Mouse (Mus musculus): ENCODE measurements around the gene Jsrp1. TPM values are rescaled to one million over a fixed set of nuclear protein-coding genes. Genes with fewer than 3 reads are reported as not detected.

The Jsrp1 gene
- total RNA-seq, 2 experiments from 2014 or later = 5.5 to 5.6 TPM

DNA sequence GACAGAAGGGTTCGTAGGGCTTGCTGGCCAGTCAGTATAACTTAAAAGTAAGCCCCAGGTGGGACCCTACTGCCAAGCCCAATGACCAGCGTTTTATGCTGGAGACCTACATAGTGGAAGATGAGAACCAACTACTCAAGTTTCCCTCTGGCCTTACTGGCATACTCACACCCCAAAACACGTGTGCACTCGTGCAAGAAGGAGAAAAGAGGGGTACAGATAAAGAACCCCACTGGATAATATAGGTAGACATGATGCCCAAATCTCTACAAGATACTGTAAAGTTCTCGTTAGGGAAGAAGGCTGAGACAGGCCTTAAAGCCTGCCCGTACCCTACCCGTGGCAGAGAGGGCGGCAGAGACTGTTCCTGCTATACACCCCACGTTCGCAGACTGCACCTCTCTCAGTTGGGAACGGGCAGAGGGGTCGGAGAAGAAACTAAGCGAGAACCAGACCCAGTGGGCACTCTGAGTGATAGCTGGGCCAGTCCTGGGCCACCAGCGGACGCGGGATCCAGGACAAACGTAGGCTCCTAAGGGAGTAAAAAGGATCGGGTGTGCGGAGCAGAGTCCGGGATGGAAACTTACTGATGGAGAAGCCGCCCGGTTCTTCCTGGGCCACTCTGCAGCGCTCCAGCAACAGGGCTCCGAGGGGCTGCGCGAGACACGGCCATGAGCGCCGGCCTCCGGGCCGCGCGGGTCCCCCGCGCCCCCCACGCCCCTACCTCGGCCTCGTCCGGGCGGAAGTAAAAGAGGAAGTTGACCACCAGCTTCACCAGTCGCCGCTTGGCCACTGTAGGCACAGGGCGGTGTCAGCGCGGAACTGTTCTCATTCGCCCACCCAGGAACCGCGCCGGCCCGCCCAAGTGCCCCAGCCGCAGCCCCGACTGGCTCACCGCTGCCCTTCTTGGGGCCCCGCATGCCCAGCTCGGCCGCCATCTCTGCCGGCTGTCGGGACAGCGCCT is 15.8 kb downstream of the Jsrp1 start:
- intact Hi-C loops (cut with DNase I) = no loop called here
- DNase-seq (ENCODE audit: low spot score in 2 of 2) = no peak

DNA sequence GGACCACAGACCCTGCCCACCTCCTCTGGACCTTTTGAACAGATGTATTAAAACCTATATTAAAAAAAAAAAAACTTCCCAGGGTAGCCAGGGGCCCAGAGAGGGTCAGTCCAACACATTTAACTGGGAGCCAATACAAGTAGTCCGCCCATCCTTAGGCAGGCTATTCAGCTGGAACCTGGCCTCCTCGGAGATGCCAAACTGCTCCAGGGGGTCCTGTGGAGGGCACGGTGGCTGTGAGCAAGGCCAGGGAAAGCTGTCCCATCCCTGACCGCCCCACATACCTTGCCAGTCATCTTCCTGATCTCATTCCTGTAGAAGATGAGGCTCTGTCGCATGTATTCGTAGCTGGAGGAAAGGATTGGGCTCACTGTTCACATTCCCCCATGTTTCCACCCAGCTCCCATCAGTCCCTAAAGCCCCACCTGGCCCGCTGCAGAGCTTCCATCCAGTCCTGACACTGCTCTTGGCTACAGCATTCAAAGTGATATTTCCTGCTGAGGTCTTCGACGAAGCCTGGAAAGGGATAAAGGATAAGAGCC is 16.9 kb downstream of the Jsrp1 start:
- DNase-seq (ENCODE audit: low spot score in 2 of 2) = no peak
- intact Hi-C loops (cut with DNase I) = no loop called here

DNA sequence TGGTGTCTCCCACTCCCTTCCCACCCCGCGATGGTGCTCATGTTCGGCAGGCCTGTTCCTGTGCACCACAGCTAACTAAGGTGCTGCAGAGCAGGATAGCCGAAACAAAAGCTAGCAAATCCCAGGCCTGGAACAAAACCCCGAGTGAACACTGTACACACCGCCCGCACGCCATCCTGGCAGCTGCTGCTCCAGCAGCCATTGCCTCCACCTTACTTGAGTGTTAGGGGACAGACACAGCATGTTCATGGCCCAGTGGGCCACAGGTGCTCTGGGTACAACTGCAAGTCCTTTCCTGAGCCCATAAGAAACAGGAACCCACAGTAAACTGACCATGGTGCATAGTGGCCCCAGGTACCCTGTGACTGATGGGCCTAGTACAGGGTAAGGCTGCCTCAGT is 18.5 kb downstream of the Jsrp1 start:
- intact Hi-C loops (cut with DNase I) = no loop called here
- DNase-seq (ENCODE audit: low spot score in 2 of 2) = no peak

DNA sequence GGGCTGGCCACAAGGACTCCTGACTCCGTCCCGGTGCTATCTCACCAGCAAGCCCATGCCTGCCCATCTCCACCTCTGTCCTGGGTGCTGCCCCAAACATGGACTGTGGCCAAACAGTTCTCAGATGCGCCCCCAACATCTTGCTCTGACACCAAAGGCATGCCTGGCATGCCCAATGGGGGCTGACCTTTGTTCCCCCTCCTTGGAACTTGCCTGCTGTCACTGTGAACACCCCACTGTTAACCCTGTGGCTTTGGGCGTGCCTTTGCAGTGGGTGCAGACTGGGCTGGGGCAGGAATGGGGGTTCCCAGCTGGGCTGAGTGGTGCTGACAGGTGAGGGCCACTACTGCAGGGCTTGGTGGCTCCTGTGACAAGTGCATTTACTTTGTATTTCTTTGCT is 19.5 kb downstream of the Jsrp1 start:
- intact Hi-C loops (cut with DNase I) = no loop called here
- DNase-seq (ENCODE audit: low spot score in 2 of 2) = no peak

DNA sequence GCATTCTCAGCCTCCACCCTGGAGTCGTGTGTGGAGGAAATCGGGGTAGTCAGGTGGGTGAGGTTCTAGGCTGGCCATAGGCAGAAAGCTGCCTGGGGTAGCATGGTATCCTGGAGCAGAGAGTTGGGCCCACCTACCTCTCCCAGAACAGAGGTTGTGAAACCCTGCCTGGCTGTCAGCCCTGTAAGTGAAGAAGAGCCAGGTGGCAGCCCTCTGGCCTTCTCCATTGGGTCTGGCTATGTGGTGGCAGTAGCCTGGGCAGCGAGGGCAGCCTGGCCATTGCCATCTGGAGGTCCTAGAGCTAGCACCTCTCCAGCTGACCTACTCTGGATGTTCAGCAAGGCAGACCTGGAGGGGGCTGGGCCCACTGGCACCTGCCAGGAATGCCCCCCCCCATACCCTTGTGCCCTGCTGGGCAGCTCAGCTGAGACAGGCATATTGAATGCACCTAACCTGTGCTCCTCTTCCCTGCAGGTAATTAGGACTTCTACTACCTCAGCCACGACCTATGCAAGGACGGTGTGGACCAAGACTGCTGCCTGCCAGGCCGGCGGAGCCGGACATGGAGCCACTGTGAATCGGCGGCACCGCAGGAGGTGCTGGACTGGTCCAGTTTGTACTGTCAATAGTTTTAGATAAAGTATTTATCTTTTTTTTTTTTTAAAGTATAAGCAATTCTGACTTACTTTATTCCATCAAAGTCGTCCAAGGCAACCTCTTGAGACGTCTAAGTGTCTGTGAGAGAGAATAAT is 20.1 kb downstream of the Jsrp1 start:
- DNase-seq (ENCODE audit: low spot score in 2 of 2) = no peak
- intact Hi-C loops (cut with DNase I) = no loop called here

DNA sequence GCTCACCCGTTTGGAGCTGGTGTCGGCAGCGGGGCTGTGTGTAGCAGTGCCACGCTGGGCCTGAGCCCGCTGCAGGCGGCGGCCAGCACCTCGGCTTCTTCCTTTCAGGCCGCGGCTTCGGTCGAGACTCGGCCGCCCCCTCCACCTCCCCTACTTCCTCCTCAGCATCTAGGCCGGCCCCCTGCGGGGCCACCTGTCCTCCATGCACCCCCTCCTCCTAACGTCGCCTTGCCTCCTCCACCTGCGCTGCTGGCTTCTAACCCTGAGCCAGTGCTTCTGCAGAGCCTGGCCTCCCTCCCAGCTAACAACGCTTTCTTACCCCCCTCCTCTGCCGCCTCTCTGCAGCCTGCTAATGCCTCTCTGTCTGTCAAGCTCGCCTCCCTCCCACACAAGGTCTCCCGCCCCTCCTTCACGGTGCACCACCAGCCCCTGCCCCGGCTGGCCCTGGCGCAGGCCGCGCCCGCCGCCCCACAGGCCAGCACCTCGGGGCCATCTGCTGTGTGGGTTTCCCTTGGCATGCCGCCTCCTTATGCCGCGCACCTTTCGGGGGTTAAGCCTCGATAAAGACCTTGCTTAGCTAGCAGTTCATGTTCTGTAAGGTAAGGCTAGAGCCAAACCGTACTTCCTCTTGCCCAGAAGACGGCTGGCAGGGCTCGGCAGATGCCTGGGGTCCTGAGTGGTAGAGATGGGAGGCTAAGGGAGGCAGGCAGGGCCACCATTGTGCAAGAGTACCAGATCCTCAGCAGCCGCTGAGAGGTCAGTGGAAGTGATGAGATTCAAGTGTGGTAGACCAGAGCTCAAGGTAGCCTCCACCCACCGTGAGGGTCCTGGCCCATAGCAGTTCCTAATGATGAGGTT is 20.9 kb downstream of the Jsrp1 start:
- peak in 1 of 2 experiments; percentile 45 for DNase-seq (ENCODE audit: low spot score in 2 of 2)
- intact Hi-C loops (cut with DNase I) = no loop called here

DNA sequence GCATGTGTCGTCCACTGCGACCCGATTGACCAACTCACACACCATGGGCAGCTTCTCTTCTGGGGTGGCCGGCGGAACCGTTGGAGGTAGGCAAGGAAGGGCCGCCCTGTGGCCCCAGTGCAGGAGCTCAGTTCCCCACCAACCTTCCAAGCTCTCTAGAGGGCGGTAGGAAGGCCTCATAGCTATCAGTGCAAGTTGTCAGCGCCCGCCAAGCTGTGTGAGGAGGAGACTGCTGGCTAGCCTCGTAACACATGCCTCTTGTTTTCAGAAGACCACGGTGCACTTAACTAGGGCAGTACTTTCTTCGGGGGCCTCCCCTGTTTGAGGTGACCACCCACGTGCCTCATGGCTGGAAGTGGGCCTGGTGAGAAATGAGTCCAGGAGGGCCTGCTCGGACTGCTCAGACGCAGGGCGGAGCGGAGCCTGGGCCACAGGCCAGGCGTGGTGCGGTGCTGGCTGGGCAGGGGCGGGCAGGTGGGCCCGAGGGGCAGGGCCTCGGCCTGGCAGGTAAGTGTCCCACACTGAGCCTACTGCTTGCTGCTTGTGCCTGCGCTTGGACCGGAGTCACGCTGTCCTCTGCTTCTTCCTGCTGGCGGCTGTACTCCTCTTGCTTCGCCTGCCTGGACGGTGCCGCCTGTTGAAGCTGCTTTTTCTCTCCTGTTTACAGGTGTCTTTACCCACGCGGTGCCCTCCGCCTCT is 21.7 kb downstream of the Jsrp1 start:
- intact Hi-C loops (cut with DNase I) = no loop called here
- DNase-seq (ENCODE audit: low spot score in 2 of 2) = peak; percentile 40 to 67

DNA sequence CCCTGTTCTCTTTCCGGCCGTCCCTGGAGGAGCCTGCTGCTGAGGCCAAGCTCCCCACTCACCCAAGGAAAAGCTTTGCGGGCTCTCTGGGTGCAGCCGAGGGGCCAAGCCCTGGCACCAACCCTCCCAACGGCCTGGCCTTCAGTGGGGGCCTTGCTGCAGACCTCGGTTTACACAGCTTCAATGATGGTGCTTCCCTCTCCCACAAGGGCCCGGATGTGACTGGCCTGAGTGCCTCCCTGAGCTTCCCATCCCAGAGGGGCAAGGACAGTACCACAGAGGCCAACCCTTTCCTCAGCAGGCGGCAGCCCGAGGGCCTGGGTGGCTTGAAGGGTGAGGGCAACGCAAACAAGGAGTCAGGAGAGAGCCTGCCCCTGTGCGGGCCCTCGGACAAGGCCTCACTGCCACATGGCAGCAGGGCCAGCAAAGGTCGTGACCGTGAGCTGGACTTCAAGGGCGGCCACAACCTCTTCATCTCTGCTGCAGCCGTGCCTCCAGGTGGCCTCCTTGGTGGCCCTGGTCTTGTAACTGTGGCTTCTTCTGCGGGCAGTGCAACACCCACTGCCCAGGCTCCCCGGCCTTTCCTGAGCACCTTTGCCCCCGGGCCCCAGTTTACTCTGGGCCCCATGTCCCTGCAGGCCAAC is 22.4 kb downstream of the Jsrp1 start:
- intact Hi-C loops (cut with DNase I) = no loop called here
- DNase-seq (ENCODE audit: low spot score in 2 of 2) = no peak

DNA sequence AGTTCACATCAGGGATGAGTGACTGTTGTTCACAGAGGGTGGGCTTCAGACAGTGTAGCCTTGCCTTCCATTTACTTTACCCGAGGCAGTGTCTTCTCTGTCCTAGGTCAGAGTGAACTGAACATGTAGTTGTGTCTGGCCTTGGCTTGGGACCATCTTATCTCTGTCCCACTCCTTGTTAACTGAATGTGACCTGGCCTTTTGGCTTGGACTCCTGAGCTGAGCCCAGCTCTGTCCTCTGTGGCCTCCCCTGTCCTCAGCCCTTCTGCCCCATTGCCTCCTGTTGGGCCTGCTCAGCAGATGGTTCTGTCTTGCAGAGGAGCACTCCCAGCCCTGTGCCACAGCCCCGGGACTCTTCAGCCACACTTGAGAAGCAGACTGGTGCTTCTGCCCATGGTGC is 25.8 kb downstream of the Jsrp1 start:
- intact Hi-C loops (cut with DNase I) = no loop called here
- DNase-seq (ENCODE audit: low spot score in 2 of 2) = no peak

DNA sequence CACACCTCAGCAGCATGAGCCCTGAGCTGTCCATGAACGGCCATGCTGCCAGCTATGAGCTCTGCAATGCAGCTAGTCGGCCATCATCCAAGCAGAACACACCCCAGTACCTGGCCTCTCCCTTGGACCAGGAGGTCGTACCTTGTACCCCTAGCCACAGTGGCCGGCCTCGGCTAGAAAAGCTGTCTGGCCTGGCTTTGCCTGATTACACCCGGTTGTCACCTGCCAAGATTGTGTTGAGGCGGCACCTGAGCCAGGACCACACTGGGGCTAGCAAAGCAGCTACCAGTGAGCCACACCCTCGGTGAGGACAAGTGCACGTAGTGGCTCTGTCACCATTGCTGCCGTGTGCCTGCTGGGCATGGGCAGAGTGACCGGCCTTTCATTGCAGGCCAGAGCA is 27.3 kb downstream of the Jsrp1 start:
- intact Hi-C loops (cut with DNase I) = no loop called here
- no peak for DNase-seq (ENCODE audit: low spot score in 2 of 2)

DNA sequence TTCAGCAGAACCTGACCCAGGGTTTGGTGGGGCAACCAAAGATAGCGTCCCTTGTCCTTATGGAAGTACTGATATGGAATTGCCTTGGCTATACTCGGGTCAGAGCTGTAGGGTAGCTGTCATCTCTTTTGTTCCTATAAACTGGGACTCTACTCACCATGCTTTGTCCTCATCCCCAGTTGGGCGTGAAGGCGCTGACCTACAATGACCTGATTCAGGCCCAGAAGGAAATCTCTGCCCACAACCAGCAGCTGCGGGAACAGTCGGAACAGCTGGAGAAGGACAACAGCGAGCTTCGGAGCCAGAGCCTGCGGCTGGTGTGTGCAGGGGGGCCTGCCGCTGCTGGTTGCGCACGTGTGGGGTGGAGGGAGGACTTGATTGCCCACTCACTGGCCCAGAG is 28.4 kb downstream of the Jsrp1 start:
- intact Hi-C loops (cut with DNase I) = loop anchor here (5.0 kb wide), 1 partner anchor 38 kb away; no protein-coding TSS in a partner anchor
- DNase-seq (ENCODE audit: low spot score in 2 of 2) = no peak

DNA sequence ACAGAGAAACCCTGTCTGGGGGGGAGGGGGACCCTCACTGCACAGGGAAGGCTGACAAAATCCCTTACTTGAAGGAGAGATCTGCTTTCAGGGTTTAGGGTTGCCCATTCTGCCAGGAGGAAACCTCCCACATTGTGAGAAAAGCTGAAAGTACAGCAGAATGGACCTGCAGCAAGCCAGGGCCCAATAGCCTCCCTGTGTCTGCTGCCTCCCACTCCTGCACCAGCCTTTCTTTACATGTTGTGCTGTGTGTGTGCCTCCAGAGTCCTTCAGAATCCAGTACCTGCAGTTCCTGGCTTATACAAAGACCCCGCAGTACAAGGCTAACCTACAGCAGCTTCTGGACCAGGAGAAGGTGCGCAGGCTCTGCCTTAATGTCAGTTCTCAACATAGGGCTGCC is 29.0 kb downstream of the Jsrp1 start:
- DNase-seq (ENCODE audit: low spot score in 2 of 2) = peak in 1 of 2 experiments; percentile 53
- intact Hi-C loops (cut with DNase I) = loop anchor here (5.0 kb wide), 1 partner anchor 37 kb away; no protein-coding TSS in a partner anchor

DNA sequence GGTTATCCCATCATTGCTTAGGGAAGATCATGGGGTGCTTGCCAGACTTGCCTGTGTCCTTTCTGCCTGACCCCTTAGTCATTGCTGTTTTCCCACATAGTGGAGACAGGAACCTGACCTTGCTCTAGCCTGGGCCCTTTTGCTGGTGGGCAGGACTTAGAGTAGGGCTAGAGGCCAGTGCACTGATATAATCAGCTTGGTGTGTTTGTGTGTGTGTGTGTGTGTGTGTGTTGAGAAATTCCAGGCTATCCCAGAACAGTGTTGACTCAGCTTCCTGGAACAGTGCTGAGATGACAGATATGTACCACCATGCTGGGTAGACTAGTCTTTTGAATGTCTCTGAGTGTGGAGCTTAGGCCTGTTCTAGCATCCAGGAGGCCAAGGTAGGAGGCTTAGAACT is 33.7 kb downstream of the Jsrp1 start:
- DNase-seq (ENCODE audit: low spot score in 2 of 2) = no peak
- intact Hi-C loops (cut with DNase I) = no loop called here

DNA sequence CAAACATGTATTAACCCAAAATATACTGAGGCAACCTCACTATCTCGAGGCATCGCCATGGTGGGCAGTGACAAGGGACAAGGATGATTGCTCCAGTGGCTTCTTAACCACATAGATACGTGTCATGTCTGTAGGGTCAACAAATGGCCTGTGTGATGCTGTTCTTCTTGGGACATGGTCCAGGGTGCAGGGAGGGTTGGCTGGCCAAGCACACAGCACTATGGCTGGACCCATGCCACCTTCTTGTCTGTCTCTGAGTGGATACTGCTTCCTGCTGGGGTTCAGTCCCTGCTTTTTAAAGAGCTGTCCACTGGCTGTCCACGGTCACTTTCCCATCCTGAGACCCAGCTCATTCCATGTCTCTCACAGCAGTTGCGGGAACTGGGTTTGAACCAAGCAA is 36.2 kb downstream of the Jsrp1 start:
- intact Hi-C loops (cut with DNase I) = no loop called here

DNA sequence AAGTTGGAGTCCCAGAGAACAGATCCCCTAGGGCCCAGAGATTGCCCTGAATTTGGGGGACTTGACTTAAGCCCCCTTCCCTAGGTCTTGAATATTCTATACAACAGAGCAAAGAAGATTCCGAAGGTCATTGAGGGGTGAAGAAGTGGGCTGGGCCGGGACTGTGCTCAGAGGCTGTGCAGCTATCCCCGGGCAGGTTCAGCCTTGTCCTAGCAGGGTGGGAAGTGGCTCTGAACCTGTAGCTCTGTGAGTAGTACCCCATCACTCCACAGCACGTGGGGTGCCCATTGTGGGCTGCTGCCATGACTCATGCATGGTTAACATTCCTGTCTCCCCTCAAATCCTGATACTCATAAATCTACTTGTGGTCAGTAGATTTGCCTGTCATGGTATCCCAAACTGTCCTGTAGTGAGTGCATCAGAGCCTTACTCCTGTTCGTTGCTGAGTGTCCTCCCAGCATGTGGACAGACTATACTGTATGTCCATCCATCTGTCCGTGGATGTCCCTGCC is 36.9 kb downstream of the Jsrp1 start:
- intact Hi-C loops (cut with DNase I) = no loop called here

More for the DNA sequence above, 36.2 kb downstream of the Jsrp1 start:
- no peak for DNase-seq (ENCODE audit: low spot score in 2 of 2)

DNA sequence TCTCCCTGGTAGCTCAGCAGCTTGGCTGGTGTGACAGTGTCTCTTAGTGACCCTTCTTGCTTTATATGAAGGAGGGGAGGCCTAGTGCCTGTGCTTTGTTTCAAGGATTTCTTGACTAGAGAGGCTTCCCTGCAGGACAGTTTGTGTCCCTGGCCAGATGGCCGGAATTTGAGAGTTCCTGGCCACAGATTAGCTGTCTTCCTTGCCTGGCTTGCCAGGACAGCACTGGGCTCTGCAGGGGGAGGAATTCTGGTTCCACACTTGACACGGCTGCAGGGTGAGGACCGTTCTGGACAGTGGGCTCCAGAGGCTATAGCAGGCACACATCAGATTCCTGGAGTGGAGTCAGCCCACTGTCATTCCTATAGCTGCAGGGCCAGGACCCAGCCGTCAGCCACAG is 37.6 kb downstream of the Jsrp1 start:
- no peak for DNase-seq (ENCODE audit: low spot score in 2 of 2)
- intact Hi-C loops (cut with DNase I) = loop anchor here (2.0 kb wide), 1 partner anchor 21 kb away; the partner anchor contains the start of gene Dot1l

More for the DNA sequence above, 36.9 kb downstream of the Jsrp1 start:
- no peak for DNase-seq (ENCODE audit: low spot score in 2 of 2)

DNA sequence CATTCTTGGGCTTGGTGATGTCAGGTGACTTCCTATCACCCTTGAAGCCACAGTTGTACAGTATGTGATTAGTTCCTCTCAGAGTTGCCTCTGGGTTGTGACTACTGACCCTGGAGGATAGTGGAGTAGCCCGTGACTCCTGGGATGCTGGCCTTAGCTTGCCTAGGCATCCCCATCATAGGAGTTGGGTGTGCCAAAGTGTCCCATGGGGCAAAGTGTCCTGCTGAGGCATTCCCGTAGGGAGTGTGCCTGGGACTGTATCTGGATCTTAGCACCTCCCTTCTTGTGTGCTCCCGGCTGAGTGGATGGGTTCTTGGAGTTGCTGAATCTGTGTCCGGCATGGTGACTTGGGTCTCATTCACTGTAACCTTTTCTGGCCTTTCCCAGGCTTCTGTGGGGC is 38.3 kb downstream of the Jsrp1 start:
- intact Hi-C loops (cut with DNase I) = loop anchor here (2.0 kb wide), 1 partner anchor 20 kb away; the partner anchor contains the start of gene Dot1l
- no peak for DNase-seq (ENCODE audit: low spot score in 2 of 2)

DNA sequence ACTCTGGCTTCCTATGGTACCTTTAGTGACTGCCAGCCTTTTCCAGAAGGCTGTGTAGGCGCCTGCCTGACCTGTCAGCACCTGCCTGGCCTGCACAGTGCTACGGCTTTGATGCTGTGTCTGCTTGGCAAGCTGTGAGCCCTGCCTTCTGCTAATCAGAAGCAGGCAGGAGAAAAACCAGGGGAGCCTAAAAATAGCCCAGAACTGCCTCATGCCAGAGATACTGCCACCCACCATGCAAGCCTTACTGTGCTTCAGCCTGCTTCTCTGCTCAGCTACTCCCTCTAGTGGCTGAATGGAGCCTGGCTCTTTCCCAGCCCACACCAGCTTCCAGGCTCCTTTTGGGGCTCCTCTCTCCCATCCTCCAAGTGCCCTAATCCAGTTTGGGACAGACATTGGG is 38.7 kb downstream of the Jsrp1 start:
- intact Hi-C loops (cut with DNase I) = loop anchor here (2.0 kb wide), 1 partner anchor 20 kb away; the partner anchor contains the start of gene Dot1l

More for the DNA sequence above, 38.7 kb downstream of the Jsrp1 start:
- DNase-seq (ENCODE audit: low spot score in 2 of 2) = peak; percentile 86 to 88
